11 mouse cellular contexts compared by ENCODE assay signal in genomic region chr5:77532261-77533015, GRCm38 (mm10).
DNase-seq lines count a peak whose midpoint lies in the region.
"Had no signal": no experiment of that assay in that cellular context is flagged by ENCODE, and none has a peak within 500 bp of the region (broad histone marks: within the 10 kb centered on the region; RNA-seq: fewer than 3 reads in every experiment).

No protein-coding gene starts in this region.

- peak; percentile 76 for DNase-seq in heart, adult 11 months
- DNase-seq in heart, postnatal 25 days (ENCODE audit: low spot score): no peak
- peak; percentile 5 for DNase-seq in right cerebral cortex, postnatal 25 days
- no peak for DNase-seq in right cerebral cortex, postnatal 36 days (ENCODE audit: low spot score in 2 of 2)
- peak; percentile 32 to 41 for DNase-seq in layer of hippocampus, postnatal 10 days (ENCODE audit: low spot score in 2 of 2)
- no peak for DNase-seq in embryo, embryonic 10.5 days (ENCODE audit: low spot score)
- DNase-seq in thymus, postnatal 36 days: no peak
- DNase-seq: adrenal gland, adult 2 months; gastrocnemius, adult 2 months; kidney, postnatal 25 days; lung, adult 18-20 months had no signal

- intact Hi-C loops in heart, postnatal 25 days (cut with DNase I): no loop called here

Comparison
In these comparisons a context has a peak if more than half of its experiments do, and no peak if none do; other contexts are left out.
1. DNase-seq: peak in heart, adult 11 months (single experiment), right cerebral cortex, postnatal 25 days (single experiment) and layer of hippocampus, postnatal 10 days (2 of 2); none in heart, postnatal 25 days (single experiment), right cerebral cortex, postnatal 36 days (0 of 2), embryo, embryonic 10.5 days (single experiment) and thymus, postnatal 36 days (0 of 2).